Mouse (Mus musculus) thymus, postnatal 25 days (tissue): ENCODE measurements at regions not wholly inside any gene's neighbourhood (a gene's known extent, or its start where the extent isn't known, plus 50 kb on each side); places are given as distances from the start of the nearest gene placed in this dataset.

Experiments used
- DNase-seq: peaks from one replicate; pipeline ENCODE4 v3.0.0; 2022

- DNase-seq: no peak
Observed at GRCm38 (mm10) chr9:83273361-83273975, 127.0 kb upstream of the Hmgn3 start.

GRCm38 (mm10) chr9:83265736-83266135, 119.3 kb upstream of the Hmgn3 start:
- no peak for DNase-seq

GRCm38 (mm10) chr9:83259511-83259910, 113.0 kb upstream of the Hmgn3 start:
- no peak for DNase-seq

GRCm38 (mm10) chr9:83258986-83259385, 112.5 kb upstream of the Hmgn3 start:
- no peak for DNase-seq

- DNase-seq: no peak
Observed at GRCm38 (mm10) chr9:83258476-83258875, 112.0 kb upstream of the Hmgn3 start.

- no peak for DNase-seq
Observed at GRCm38 (mm10) chr9:83254356-83254755, 107.9 kb upstream of the Hmgn3 start.

GRCm38 (mm10) chr9:83253789-83254188, 107.3 kb upstream of the Hmgn3 start:
- no peak for DNase-seq

GRCm38 (mm10) chr9:83251793-83252192, 105.3 kb upstream of the Hmgn3 start:
- DNase-seq: no peak

GRCm38 (mm10) chr9:83249871-83250270, 103.4 kb upstream of the Hmgn3 start:
- no peak for DNase-seq

GRCm38 (mm10) chr9:83248164-83248730, 101.8 kb upstream of the Hmgn3 start:
- no peak for DNase-seq

- DNase-seq: no peak
Observed at GRCm38 (mm10) chr9:83247066-83247668, 100.7 kb upstream of the Hmgn3 start.

GRCm38 (mm10) chr9:83241119-83241518, 94.6 kb upstream of the Hmgn3 start:
- no peak for DNase-seq

GRCm38 (mm10) chr9:83239097-83239496, 92.6 kb upstream of the Hmgn3 start:
- DNase-seq: no peak

GRCm38 (mm10) chr9:83221866-83222265, 75.4 kb upstream of the Hmgn3 start:
- no peak for DNase-seq

GRCm38 (mm10) chr9:83202583-83202982, 56.1 kb upstream of the Hmgn3 start:
- no peak for DNase-seq

- no peak for DNase-seq
Observed at GRCm38 (mm10) chr9:83199771-83200170, 53.3 kb upstream of the Hmgn3 start.

- DNase-seq: no peak
Observed at GRCm38 (mm10) chr9:83199176-83199575, 52.7 kb upstream of the Hmgn3 start.

- DNase-seq: no peak
Observed at GRCm38 (mm10) chr9:83197013-83197412, 50.5 kb upstream of the Hmgn3 start.
